In the genomic region with DNA sequence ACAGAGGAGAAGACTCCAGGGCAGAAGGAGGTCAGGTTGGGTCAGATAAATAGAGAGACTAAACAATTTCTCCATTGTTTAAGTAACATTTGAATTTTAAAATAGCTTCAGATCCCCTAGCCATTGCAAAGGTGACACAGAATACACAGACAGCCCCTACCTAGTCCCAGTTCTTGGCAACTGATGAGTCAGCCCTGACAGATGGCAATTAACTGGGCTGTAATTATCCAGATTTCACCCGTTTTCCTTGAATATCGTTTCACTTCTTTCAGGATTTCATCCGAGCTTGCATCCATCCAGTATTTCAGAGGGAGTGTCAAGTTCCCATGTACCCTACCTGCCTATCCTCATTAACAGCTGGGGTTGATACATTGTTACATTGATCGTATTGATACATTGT, we compare ENCODE assay signal across 22 mouse cellular contexts. TPM values are rescaled to one million over a fixed set of nuclear protein-coding genes. Genes with fewer than 3 reads are reported as not detected.
"Had no signal": no experiment of that assay in that cellular context is flagged by ENCODE, and none has a peak within 500 bp of the region (broad histone marks: within the 10 kb centered on the region; RNA-seq: fewer than 3 reads in every experiment).

No protein-coding gene starts in this region.

- ATAC-seq: liver, postnatal 0 days; midbrain, embryonic 16.5 days had no signal

- H3K4me1 ChIP-seq: limb, embryonic 12.5 days; liver, embryonic 13.5 days; megakaryocyte, embryonic 14.5 days; stomach, embryonic 15.5 days had no signal

- H3K36me3 ChIP-seq: limb, embryonic 12.5 days; liver, embryonic 13.5 days; lung, embryonic 15.5 days; midbrain, embryonic 12.5 days; stomach, embryonic 15.5 days had no signal

- H3K27ac ChIP-seq: limb, embryonic 12.5 days; liver, embryonic 13.5 days; lung, embryonic 15.5 days; macrophage; midbrain, embryonic 12.5 days; stomach, embryonic 15.5 days had no signal

- H3K4me2 ChIP-seq: limb, embryonic 12.5 days; liver, embryonic 13.5 days; lung, embryonic 15.5 days; midbrain, embryonic 12.5 days; stomach, embryonic 15.5 days had no signal

- H3K9me3 ChIP-seq: limb, embryonic 12.5 days; liver, embryonic 13.5 days; lung, embryonic 15.5 days; stomach, embryonic 15.5 days had no signal

- DNase-seq: kidney, postnatal 14 days; layer of hippocampus, postnatal 36 days; liver; liver, embryonic 13.5 days; liver, postnatal 0 days; lung, postnatal 14 days; right cerebral cortex, postnatal 14 days; thymus, adult 2 months; thymus, postnatal 25 days had no signal

- H3K4me3 ChIP-seq: limb, embryonic 12.5 days; liver, embryonic 13.5 days; lung, embryonic 15.5 days; megakaryocyte, embryonic 14.5 days; midbrain, embryonic 12.5 days; stomach, embryonic 15.5 days had no signal

- H3K9ac ChIP-seq: limb, embryonic 12.5 days; liver, embryonic 13.5 days; liver, postnatal 0 days; lung, embryonic 15.5 days; midbrain, embryonic 12.5 days; stomach, embryonic 15.5 days had no signal

- H3K27me3 ChIP-seq: limb, embryonic 12.5 days; liver, embryonic 13.5 days; lung, embryonic 15.5 days; megakaryocyte, embryonic 14.5 days; midbrain, embryonic 12.5 days; stomach, embryonic 15.5 days had no signal

RNA-seq across cellular contexts. Expression of a gene that starts 34.9 kb away (rescaled TPM):
- total RNA-seq: layer of hippocampus, adult 8-10 months; layer of hippocampus, postnatal 36 days; left cerebral cortex, postnatal 36 days had no signal
- polyA plus RNA-seq: large intestine, adult 2 months; limb, embryonic 12.5 days; liver, postnatal 0 days; lung, embryonic 15.5 days; macrophage; neural tube, embryonic 14.5 days; spleen, adult 2 months; thymus, adult 2 months; urinary bladder, adult 2 months had no signal
